Mouse (Mus musculus) cortical plate, adult 2 months (tissue): ENCODE data around the gene Fcgr2b.

Source experiments
- CTCF ChIP-seq: fragments of 200-500 bp; IDR thresholded peaks from 2 replicates; pipeline ENCODE4 v1.5.1; 2011; ENCODE audit warnings: mild to moderate bottlenecking, control low read depth, low read length; ENCODE audit not compliant: insufficient read depth; ENCODE audit errors: extremely low read depth
- POLR2A ChIP-seq: fragments of 200-500 bp; IDR thresholded peaks from 2 replicates; pipeline ENCODE4 v1.6.1; 2011; ENCODE audit warnings: mild to moderate bottlenecking, low read length, control low read depth; ENCODE audit not compliant: insufficient read depth; ENCODE audit errors: extremely low read depth

DNA sequence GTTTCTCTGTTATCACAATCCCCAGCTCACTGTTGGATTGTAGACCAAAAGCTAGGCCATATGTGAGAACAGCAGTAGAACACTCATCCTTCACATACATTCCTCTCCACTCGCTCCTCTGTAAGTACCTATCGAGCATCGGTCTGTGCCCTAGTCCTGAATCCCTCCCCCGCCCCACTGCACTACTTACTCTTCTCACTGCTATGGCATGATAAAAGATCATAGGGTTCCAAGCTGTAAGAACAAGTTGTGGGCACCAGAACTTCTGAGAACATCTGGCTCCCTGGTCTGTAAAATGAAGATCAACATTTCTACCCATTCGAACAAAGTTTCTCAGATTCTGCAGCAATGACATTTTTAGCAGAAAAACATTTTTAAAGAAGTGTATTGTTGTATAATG, at the start of gene Fcgr2b:
- TF ChIP-seq CTCF (no peak), POLR2A (no peak)
